Mouse (Mus musculus) hindbrain, embryonic 15.5 days (tissue): ENCODE data around the gene Tubgcp4. TPM values are rescaled to one million over a fixed set of nuclear protein-coding genes. Genes with fewer than 3 reads are reported as not detected.
"Not testable (repeated sequence)": the region's sequence is repeated elsewhere in the genome, so short reads cannot be mapped to it uniquely, and the experiment has no call there.

Experiments used
- ATAC-seq: fragments of 200-750 bp; cut with Nextera tagmentation; 2 replicates; pipeline ENCODE4 v1.8.0; 2017; ENCODE audit warnings: low read depth, moderate number of reproducible peaks, moderate TSS enrichment; ENCODE audit not compliant: low FRiP score
- H3K27ac ChIP-seq: fragments of 300-500 bp; sonication (generic); replicated peaks from 2 replicates; pipeline ENCODE4 v1.5.1; 2015; ENCODE audit warnings: mild to moderate bottlenecking, inconsistent platforms
- H3K27me3 ChIP-seq: fragments of 300-500 bp; sonication (generic); 2 replicates; pipeline ENCODE4 v1.6.1; 2015; ENCODE audit warnings: control low read depth, inconsistent platforms
- H3K36me3 ChIP-seq: fragments of 300-500 bp; sonication (generic); 2 replicates; pipeline ENCODE4 v1.6.1; 2015; ENCODE audit warnings: control low read depth, inconsistent platforms
- H3K4me1 ChIP-seq: fragments of 300-500 bp; sonication (generic); replicated peaks from 2 replicates; pipeline ENCODE4 v1.6.1; 2015; ENCODE audit warnings: control low read depth, inconsistent platforms
- H3K4me2 ChIP-seq: fragments of 300-500 bp; sonication (generic); 2 replicates; pipeline ENCODE4 v1.6.1; 2015; ENCODE audit warnings: moderate library complexity, mild to moderate bottlenecking, inconsistent platforms
- H3K4me3 ChIP-seq: fragments of 300-500 bp; sonication (generic); 2 replicates; pipeline ENCODE4 v1.5.1; 2015; ENCODE audit warnings: mild to moderate bottlenecking, inconsistent platforms
- H3K9ac ChIP-seq: fragments of 300-500 bp; sonication (generic); 2 replicates; pipeline ENCODE4 v1.6.1; 2015; ENCODE audit warnings: inconsistent platforms
- H3K9me3 ChIP-seq: fragments of 300-500 bp; sonication (generic); 2 replicates; pipeline ENCODE4 v1.6.1; 2016; ENCODE audit warnings: control low read depth, inconsistent platforms
- WGBS: fragments of 180-500 bp; shearing (Covaris S2); methylation state at CpG from one replicate; pipeline ENCODE4 v1.1.7; 2015; 5-methylcytosine and 5-hydroxymethylcytosine counted together
- polyA plus RNA-seq: library from polyadenylated mRNA; unstranded; fragments of >200 nt; fragmentation: Nextera tagmentation; extraction: Ambion mirVana; gene quantifications from 2 replicates; pipeline ENCODE4 v1.2.1, GENCODE M21; 2015

The Tubgcp4 gene
- polyA plus RNA-seq, result 45.5 and 47.1 TPM in 2 replicates

DNA sequence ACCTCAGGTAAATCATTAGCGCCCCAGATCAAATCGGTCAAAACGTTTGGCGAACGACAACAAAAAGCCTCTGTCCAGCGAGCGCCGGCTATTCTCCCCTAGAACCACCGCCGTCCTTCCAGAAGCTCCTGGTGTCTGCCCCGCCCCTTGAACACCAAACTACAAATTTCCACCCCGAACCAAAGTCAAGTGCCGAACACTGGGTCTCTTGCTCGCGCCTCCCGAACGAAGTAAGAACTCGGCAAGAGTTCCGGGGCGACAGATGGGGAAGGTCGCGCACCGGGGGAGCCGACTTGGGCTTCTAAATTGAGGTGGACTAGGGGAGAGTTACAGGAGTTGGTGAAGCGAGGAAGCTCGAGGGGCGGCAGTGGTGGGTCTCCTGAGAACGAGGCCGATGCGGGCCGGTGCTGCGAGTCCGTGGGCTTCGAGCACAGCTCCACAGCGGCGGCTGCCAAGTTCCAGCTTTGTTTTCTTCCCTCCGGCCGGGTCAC lies at the start of gene Tubgcp4:
Tubgcp4 (plus strand) TSS at position 174 of the 491 bp plus-strand sequence.
- H3K27me3 ChIP-seq, result no peaks in the 10 kb centered on the region
- H3K9me3 ChIP-seq, result no peaks in the 10 kb centered on the region
- peak within 1 kb of the TSS; percentile 94 for H3K4me3 ChIP-seq
- 0% methylated on average over 38 of the region's 38 CpGs for WGBS
- peak within 1 kb of the TSS; percentile 80 for H3K27ac ChIP-seq
- peaks cover 22% of the 10 kb centered on the region for H3K36me3 ChIP-seq
- peak within 1 kb of the TSS; percentile 64 for H3K4me2 ChIP-seq
- peak; percentile 69 for ATAC-seq
- peaks cover 31% of the 10 kb centered on the region for H3K4me1 ChIP-seq
- peak within 1 kb of the TSS; percentile 79 for H3K9ac ChIP-seq

DNA sequence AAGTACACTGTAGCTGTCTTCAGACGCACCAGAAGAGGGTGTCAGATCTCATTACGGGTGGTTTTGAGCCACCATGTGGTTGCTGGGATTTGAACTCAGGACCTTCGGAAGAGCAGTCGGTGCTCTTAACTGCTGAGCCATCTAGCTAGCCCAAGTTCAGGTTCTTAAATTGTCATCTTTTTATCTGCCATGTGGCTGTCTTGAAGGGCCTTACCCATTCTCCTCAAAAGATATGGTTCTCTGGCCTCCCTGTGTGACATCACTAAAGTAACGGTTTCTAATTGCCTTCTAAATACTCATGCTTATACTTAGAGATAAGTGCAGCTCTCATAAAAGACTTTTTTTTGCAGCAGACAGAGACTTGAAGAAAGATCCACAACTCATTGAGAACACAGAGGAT lies 44.2 kb upstream of the Tubgcp4 start:
- H3K4me3 ChIP-seq, H3K36me3 ChIP-seq, H3K27me3 ChIP-seq, ATAC-seq, H3K4me1 ChIP-seq, H3K4me2 ChIP-seq, H3K27ac ChIP-seq, H3K9ac ChIP-seq, H3K9me3 ChIP-seq: not testable (repeated sequence)
- 95% methylated on average over 5 of the region's 5 CpGs for WGBS

DNA sequence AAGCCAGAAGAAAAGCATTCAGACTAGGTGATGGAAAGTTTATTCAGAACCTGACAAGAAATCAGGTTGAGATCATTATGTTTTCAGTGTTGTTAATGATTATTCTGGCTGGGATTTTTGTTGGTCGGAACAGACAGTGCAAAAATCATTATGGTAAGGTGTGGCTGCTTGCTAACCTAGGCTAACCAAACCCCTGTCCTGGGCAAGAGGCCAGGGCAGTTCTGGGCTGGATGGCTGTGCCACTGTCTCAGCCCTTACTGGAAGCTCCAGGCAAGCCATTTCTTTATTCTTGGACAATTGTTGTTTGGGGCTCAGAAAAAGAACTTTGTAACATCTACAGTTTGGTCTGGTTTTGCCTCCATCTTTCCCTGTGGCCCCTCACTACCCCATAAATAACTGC lies 42.9 kb upstream of the Tubgcp4 start:
- no peaks in the 10 kb centered on the region for H3K9me3 ChIP-seq
- H3K36me3 ChIP-seq, result no peaks in the 10 kb centered on the region
- H3K9ac ChIP-seq, result no peak overlapping the region
- no peak for ATAC-seq
- 82% methylated on average over 1 of the region's 1 CpGs for WGBS
- H3K27me3 ChIP-seq, result no peaks in the 10 kb centered on the region
- no peaks in the 10 kb centered on the region for H3K4me1 ChIP-seq
- no peak overlapping the region for H3K4me2 ChIP-seq
- no peak overlapping the region for H3K27ac ChIP-seq
- no peak overlapping the region for H3K4me3 ChIP-seq

DNA sequence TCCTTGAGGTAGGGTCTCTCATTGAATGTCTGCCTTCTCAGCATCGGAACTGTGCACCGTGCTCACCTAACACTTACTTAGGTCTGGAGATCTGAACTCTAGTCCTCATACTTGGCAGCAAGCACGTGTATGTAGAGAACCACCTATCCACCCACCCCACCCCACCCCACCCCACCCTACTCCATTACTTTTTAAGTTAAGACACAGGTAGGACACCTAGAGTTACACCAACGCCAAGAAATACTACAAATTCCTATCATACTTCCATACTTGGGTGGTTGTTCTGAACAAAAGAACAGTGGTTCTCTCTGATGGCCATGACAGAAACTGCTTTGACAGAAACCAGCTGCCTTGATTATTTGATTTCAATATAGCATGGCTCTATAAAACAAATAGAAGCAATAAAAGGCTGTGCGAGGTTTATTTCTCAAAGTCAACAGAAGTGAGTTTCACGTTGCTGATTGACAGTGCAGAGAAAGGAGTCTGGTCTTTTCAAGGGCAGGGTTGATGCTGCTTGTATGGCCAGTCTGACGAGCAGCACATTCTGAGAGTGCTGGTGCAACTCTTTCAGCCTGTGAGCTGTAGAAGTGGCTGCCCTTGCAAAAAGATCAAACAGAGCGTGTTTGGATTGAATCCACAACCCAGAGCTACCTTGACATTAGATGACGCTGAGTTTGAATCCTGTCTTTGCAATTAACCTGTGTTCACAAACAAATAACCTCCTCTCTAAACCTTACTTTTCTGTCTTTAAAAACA lies 41.4 kb upstream of the Tubgcp4 start:
- Histone ChIP-seq H3K4me2 (no peak overlapping the region), H3K9me3 (no peaks in the 10 kb centered on the region), H3K27me3 (no peaks in the 10 kb centered on the region), H3K36me3 (no peaks in the 10 kb centered on the region), H3K9ac (no peak overlapping the region), H3K4me3 (no peak overlapping the region), H3K27ac (no peak overlapping the region), H3K4me1 (no peaks in the 10 kb centered on the region)
- ATAC-seq, result no peak
- 81% methylated on average over 9 of the region's 9 CpGs for WGBS

DNA sequence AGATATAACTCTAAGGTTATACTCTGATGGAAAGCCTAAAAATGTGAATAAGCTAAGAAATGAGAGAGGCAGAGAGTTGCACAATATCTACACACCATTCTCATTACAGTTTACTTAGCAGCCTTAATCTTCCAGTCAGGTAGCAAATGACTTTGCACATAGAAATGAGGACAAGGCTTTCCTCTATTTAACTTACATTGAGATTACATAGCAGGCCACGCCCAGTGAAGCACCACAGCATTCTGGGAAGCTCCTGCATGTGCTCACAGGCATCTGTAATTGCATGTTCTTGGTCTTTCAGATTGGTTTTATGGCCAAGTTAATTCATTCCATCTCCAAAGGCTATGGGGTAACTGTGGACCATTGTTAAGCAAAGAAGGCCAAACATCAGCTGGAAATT lies 37.6 kb upstream of the Tubgcp4 start:
- H3K36me3 ChIP-seq, result 0 out of 2 replicates have a peak, but pooled peaks cover 4% of the 10 kb centered on the region
- no peak overlapping the region for H3K9ac ChIP-seq
- H3K27me3 ChIP-seq, result no peaks in the 10 kb centered on the region
- H3K4me3 ChIP-seq, result no peak overlapping the region
- no peak for ATAC-seq
- 80% methylated on average over 1 of the region's 1 CpGs for WGBS
- H3K4me1 ChIP-seq, result peaks cover 4% of the 10 kb centered on the region
- no peak overlapping the region for H3K4me2 ChIP-seq
- no peaks in the 10 kb centered on the region for H3K9me3 ChIP-seq
- H3K27ac ChIP-seq, result no peak overlapping the region

DNA sequence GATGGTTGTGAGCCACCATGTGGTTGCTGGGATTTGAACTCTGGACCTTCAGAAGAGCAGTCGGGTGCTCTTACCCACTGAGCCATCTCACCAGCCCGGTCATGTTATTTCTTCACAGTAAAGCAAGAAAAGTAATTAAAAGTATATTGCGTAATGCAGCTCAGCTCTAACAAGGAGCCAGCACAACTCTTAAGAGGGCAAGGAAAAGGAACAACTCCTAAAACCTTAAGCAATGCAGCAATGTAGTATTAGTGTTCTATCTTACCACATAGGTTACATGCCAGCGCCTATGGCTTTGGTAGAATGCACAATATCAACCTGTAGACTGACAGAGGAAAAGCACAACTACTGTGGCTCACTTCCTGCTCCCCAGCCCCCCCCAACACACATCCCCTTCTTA lies 33.1 kb upstream of the Tubgcp4 start:
- Histone ChIP-seq H3K9ac (no peak overlapping the region), H3K27ac (no peak overlapping the region), H3K27me3 (no peaks in the 10 kb centered on the region), H3K4me1 (peaks cover 39% of the 10 kb centered on the region), H3K4me3 (no peak overlapping the region), H3K9me3 (no peaks in the 10 kb centered on the region), H3K36me3 (0 out of 2 replicates have a peak, but pooled peaks cover 9% of the 10 kb centered on the region), H3K4me2 (0 out of 2 replicates have a peak overlapping the region, but pooled peaks have one; percentile 13)
- WGBS, result 98% methylated on average over 4 of the region's 4 CpGs
- no peak for ATAC-seq

DNA sequence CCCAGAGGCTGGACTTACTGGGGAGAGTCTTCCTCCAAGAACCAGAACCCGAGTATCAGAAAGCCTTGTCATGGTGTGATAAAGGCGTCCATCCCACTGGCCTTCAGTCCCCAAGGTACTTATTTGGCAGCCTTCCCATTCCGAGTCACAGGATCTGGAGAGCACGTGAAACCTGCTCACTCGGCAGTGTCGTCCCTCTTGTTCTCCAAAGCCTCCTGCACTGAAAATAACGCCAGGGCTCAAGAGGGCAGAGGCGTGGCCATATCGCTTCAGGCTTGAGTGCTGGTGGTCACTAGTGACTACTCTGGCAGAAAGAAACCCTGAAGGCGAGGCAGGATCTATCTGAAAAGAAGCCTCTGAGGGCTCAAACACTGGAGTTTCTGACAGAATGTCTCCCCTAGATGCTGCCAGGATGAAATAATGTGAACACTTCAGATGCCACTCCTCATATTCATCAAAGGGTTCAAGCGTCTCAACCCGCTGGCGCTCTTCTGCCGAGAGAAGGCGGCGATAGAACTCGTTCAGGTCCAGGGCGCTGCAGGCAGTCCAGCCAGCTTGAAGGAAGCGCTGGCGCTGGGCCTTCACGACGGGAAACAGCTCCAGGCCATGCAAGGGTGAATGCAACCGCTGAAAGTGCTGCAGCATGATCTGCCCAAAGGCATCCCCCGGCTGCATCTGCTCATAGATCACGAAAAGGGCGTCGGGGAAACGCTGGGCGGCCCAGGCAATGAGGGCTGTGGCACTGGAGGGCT lies 31.0 kb upstream of the Tubgcp4 start:
- Histone ChIP-seq H3K4me2 (peak overlapping the region; percentile 89), H3K36me3 (0 out of 2 replicates have a peak, but pooled peaks cover 15% of the 10 kb centered on the region), H3K27ac (peak overlapping the region; percentile 100), H3K4me3 (peak overlapping the region; percentile 78), H3K9me3 (no peaks in the 10 kb centered on the region), H3K27me3 (no peaks in the 10 kb centered on the region), H3K4me1 (peaks cover 40% of the 10 kb centered on the region), H3K9ac (peak overlapping the region; percentile 88)
- WGBS, result 42% methylated on average over 29 of the region's 29 CpGs
- peak; percentile 29; the same call in 1 of the 2 replicates for ATAC-seq

DNA sequence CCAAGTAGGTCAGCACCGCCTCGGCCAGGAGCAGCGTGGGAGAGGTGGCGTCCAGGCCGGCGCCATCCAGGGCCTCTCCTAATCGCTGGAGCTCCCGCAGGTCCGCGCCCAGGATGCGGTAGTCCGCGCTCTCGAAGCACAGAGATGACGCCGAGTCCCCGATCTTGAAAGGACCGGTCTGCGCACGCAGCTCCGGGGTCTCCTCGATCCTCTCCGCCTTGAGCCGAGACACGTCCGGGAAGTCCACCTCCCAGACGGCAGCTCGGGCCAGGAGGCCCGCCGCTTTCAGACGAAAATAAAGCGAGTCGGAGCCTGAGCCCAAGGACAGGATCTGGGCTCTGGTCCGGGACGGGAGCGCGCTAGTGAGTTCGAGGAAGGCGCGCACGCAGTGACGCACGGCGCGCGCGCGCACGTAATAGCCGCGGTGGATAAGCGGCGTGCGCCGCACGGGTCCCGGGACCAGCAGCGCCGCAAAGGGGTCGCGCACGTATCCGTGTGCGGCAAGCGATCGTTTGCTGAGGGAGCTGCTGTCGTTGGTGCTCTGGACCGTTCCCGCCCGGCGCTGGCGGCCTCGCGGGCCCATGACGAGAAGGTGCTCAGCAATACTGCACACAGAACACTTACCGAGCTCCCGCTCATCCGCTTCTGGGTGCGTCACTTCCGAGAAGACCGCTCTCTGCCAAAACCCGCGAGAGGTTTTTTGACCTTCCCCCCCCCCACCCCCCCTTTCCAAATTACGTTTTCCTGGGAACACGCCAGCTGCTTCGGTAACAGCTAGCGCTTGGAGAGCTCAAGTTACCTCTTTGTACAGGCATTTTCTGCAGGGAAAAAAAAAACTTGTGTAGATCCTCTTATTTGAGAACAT lies 30.2 kb upstream of the Tubgcp4 start, which contains the start of the genes Adal and Lcmt2:
Adal (plus strand) TSS at position 411 of the 865 bp plus-strand sequence.
Lcmt2 (minus strand) TSS at position 636 of the 865 bp plus-strand sequence.
- peak within 1 kb of the TSS; percentile 78 for H3K4me3 ChIP-seq
- peaks cover 40% of the 10 kb centered on the region for H3K4me1 ChIP-seq
- no peaks in the 10 kb centered on the region for H3K9me3 ChIP-seq
- H3K27me3 ChIP-seq, result no peaks in the 10 kb centered on the region
- H3K36me3 ChIP-seq, result 0 out of 2 replicates have a peak, but pooled peaks cover 18% of the 10 kb centered on the region
- peak within 1 kb of the TSS; percentile 100 for H3K27ac ChIP-seq
- ATAC-seq, result peak; percentile 98
- WGBS, result under 1% methylated on average over 87 of the region's 87 CpGs
- H3K9ac ChIP-seq, result peak within 1 kb of the TSS; percentile 88
- peak within 1 kb of the TSS; percentile 89 for H3K4me2 ChIP-seq

DNA sequence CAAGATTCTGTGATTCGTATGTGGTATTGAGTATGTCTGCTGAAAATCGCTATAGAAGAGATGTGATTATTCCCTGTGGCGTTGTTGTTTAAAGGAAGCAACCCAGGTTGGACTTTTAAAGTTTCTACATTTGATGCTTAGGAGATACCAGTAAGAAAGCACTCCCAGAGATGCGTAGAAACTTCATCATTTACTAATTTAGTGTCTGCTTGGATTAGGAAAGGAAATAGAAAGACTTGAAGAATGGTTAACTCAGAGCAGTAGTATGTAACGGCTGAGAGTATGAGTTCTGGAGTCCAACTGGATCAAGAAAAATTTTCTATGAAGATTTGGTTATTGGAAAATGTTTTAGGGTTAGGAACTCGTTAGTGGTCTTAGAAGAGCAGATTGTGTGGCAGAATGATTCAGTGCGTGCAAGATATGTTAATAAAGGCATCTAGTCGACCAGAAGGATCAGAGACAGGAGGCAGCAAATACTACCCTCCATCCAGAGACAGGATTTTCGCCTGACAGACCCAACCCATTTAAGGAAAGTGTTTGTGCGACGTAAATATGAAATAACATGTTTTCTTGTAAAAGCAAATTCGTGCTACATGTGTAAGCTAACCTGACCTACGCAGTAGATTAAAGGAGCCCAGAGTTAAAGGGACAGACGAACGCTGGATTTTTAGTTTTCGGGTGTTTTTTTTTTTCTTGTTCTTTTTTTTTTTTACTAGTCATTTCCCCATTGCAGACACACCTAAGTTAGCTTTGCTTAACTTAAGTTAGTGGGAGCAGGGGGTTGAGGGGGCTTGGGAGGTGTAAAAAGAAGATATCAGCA lies 29.0 kb upstream of the Tubgcp4 start:
- H3K27ac ChIP-seq, result peak overlapping the region; percentile 100
- no peak for ATAC-seq
- H3K9me3 ChIP-seq, result no peaks in the 10 kb centered on the region
- H3K9ac ChIP-seq, result peak overlapping the region; percentile 88
- H3K36me3 ChIP-seq, result peaks cover 23% of the 10 kb centered on the region
- H3K4me3 ChIP-seq, result peak overlapping the region; percentile 78
- H3K4me2 ChIP-seq, result peak overlapping the region; percentile 89
- no peaks in the 10 kb centered on the region for H3K27me3 ChIP-seq
- WGBS, result 69% methylated on average over 16 of the region's 16 CpGs
- peaks cover 40% of the 10 kb centered on the region for H3K4me1 ChIP-seq

DNA sequence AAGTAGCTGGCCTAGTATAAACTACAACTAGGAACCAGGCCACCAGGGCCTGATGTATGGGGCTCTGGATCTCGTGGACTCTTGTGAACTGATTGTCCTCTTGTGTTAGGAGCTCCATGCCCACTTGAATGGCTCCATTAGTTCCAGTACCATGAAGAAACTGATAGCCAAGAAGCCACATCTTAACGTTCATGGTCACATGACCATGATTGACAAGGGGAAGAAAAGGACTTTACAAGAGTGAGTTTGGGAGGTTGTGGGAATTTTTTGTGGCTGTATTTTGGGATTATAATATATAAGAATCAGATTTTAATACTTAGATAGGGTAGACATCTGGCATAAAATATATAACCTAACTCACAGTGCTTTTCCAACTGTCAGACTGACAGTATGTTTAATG lies 28.0 kb upstream of the Tubgcp4 start:
- ATAC-seq, result no peak
- H3K4me2 ChIP-seq, result no peak overlapping the region
- H3K27me3 ChIP-seq, result no peaks in the 10 kb centered on the region
- no peak overlapping the region for H3K4me3 ChIP-seq
- peaks cover 30% of the 10 kb centered on the region for H3K36me3 ChIP-seq
- peaks cover 38% of the 10 kb centered on the region for H3K4me1 ChIP-seq
- H3K27ac ChIP-seq, result no peak overlapping the region
- no peak overlapping the region for H3K9ac ChIP-seq
- WGBS, result 42% methylated on average over 2 of the region's 2 CpGs
- H3K9me3 ChIP-seq, result no peaks in the 10 kb centered on the region

DNA sequence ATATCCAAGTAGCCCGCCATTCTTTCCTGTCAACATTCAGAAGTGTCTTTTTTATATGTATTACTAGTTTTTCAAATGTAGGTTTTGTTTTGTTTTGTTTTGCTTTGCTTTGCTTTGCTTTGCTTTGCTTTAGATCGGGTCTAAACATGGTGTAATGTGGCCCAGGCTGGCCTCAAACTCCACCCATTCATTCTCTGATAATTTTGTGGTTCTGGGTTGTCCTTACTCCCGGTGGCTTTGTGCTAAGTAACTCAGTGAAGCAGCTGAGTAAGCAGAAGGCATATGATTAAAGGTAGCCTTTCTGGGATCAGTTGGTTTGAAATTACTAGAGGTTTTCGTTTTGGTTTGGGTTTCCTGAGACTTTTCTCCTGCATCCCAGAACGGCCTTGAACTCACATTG lies 20.8 kb upstream of the Tubgcp4 start:
- Histone ChIP-seq H3K27ac (no peak overlapping the region), H3K9me3 (no peaks in the 10 kb centered on the region), H3K4me3 (no peak overlapping the region), H3K36me3 (peaks cover 59% of the 10 kb centered on the region), H3K27me3 (no peaks in the 10 kb centered on the region), H3K9ac (no peak overlapping the region), H3K4me1 (no peaks in the 10 kb centered on the region), H3K4me2 (no peak overlapping the region)
- 88% methylated on average over 5 of the region's 5 CpGs for WGBS
- ATAC-seq, result no peak
